Mouse (Mus musculus) spleen, adult 2 months (tissue): ENCODE measurements around the gene Olfr403. TPM values are rescaled to one million over a fixed set of nuclear protein-coding genes. Genes with fewer than 3 reads are reported as not detected.

ENCODE experiments used
- DNase-seq, 2 experiments: peaks; one replicate each; pipeline versions ENCODE4 v3.0.0 to v3.0.0-alpha.2; 2012 to 2021; ENCODE audit warnings: low spot score in 2 of 2, low read depth in 1 of 2
- H3K27ac ChIP-seq: fragments of 200-500 bp; 2 replicates; pipeline ENCODE4 v1.5.1; 2012; ENCODE audit warnings: low read length, inconsistent platforms; ENCODE audit not compliant: insufficient read depth
- H3K27me3 ChIP-seq: fragments of 200-500 bp; 2 replicates; pipeline ENCODE4 v1.6.1; 2012; ENCODE audit warnings: mild to moderate bottlenecking, moderate library complexity, low read length, inconsistent platforms; ENCODE audit not compliant: control insufficient read depth, insufficient read depth
- H3K36me3 ChIP-seq: fragments of 200-500 bp; 2 replicates; pipeline ENCODE4 v1.6.1; 2012; ENCODE audit warnings: mild to moderate bottlenecking, low read length, inconsistent platforms; ENCODE audit not compliant: control insufficient read depth, insufficient read depth
- H3K4me1 ChIP-seq: fragments of 200-500 bp; 2 replicates; pipeline ENCODE4 v1.6.1; 2011; ENCODE audit warnings: inconsistent platforms; ENCODE audit not compliant: control insufficient read depth, insufficient read depth, insufficient read length
- H3K4me3 ChIP-seq: fragments of 200-500 bp; 2 replicates; pipeline ENCODE4 v1.5.1; 2011; ENCODE audit warnings: mild to moderate bottlenecking, inconsistent platforms; ENCODE audit not compliant: insufficient read depth, insufficient read length; ENCODE audit errors: extremely low read depth
- CTCF ChIP-seq: fragments of 200-500 bp; IDR thresholded peaks from 2 replicates; pipeline ENCODE4 v1.5.1; 2011; ENCODE audit warnings: mild to moderate bottlenecking, inconsistent platforms; ENCODE audit not compliant: insufficient read depth, insufficient read length, insufficient replicate concordance; ENCODE audit errors: extremely low read depth
- POLR2A ChIP-seq: fragments of 200-500 bp; IDR thresholded peaks from 2 replicates; pipeline ENCODE4 v1.6.1; 2011; ENCODE audit warnings: low read depth, low read length, inconsistent platforms
- WGBS: fragments of 180-500 bp; shearing (Covaris S2); methylation state at CpG from one replicate; pipeline ENCODE4 v1.1.7; 2018; 5-methylcytosine and 5-hydroxymethylcytosine counted together
- polyA plus RNA-seq: library from polyadenylated mRNA; depleted of rRNA; stranded (reverse); fragments of >200 nt; gene quantifications from 2 replicates; pipeline ENCODE4 v1.2.3, GENCODE M21; 2012; rRNA removed

Olfr403 gene
- polyA plus RNA-seq, 1 experiment = not detected

GRCm38 (mm10) chr11:74211279-74211678 lies 25.2 kb downstream of the Olfr403 start, which contains the start of gene Olfr43:
Gene Olfr43 (minus strand): TSS chr11:74211379.
- TF ChIP-seq CTCF = no peak
- TF ChIP-seq POLR2A = no peak
- Histone ChIP-seq H3K4me3 (no peak within 1 kb of the TSS), H3K36me3 (no peaks in the 10 kb centered on the region), H3K27me3 (no peaks in the 10 kb centered on the region), H3K27ac (no peak within 1 kb of the TSS), H3K4me1 (no peaks in the 10 kb centered on the region)
- WGBS = 54% methylated on average over 1 of the region's 1 CpGs
- no peak for DNase-seq

- no peak for TF ChIP-seq CTCF
- TF ChIP-seq POLR2A = no peak
- H3K27ac ChIP-seq = no peak overlapping the region
- H3K4me3 ChIP-seq = no peak overlapping the region
- H3K4me1 ChIP-seq = no peaks in the 10 kb centered on the region
- no peaks in the 10 kb centered on the region for H3K36me3 ChIP-seq
- H3K27me3 ChIP-seq = no peaks in the 10 kb centered on the region
- 79% methylated on average over 3 of the region's 3 CpGs for WGBS
- no peak for DNase-seq
Measured at GRCm38 (mm10) chr11:74241201-74241600, 55.2 kb downstream of the Olfr403 start.

Other genes with a start within 250 kb of the Olfr403 start
- not detected in 2 replicates for gene Olfr23, start 249.6 kb upstream of the Olfr403 start, polyA plus RNA-seq
- gene Olfr397, start 225.4 kb upstream of the Olfr403 start, polyA plus RNA-seq = not detected in 2 replicates
- gene Olfr398, start 195.8 kb upstream of the Olfr403 start, polyA plus RNA-seq = not detected in 2 replicates
- gene Olfr139, start 129.7 kb upstream of the Olfr403 start, polyA plus RNA-seq = not detected in 2 replicates
- not detected in 2 replicates for gene Olfr399, start 129.6 kb upstream of the Olfr403 start, polyA plus RNA-seq
- not detected in 2 replicates for gene Zfp616, start 116.3 kb upstream of the Olfr403 start, polyA plus RNA-seq
- gene Olfr401, start 72.5 kb upstream of the Olfr403 start, polyA plus RNA-seq = not detected in 2 replicates
- not detected in 2 replicates for gene Olfr402, start 32.7 kb upstream of the Olfr403 start, polyA plus RNA-seq
- gene Olfr43, start 25.1 kb downstream of the Olfr403 start, polyA plus RNA-seq = not detected in 2 replicates
- gene Olfr406, start 73.6 kb downstream of the Olfr403 start, polyA plus RNA-seq = not detected in 2 replicates
- not detected in 2 replicates for gene Olfr59, start 97.5 kb downstream of the Olfr403 start, polyA plus RNA-seq
- not detected in 2 replicates for gene Olfr410, start 151.8 kb downstream of the Olfr403 start, polyA plus RNA-seq
- gene Olfr411, start 166.4 kb downstream of the Olfr403 start, polyA plus RNA-seq = not detected in 2 replicates
- gene Olfr412, start 175.8 kb downstream of the Olfr403 start, polyA plus RNA-seq = not detected in 2 replicates